Mouse (Mus musculus): Measurements from ENCODE around the gene Lrrc26. TPM values are rescaled to one million over a fixed set of nuclear protein-coding genes. Genes with fewer than 3 reads are reported as not detected.

Lrrc26 gene
- polyA plus RNA-seq, 1 experiment from 2014 or later: 0.46 TPM

- TF ChIP-seq CTCF (IDR thresholded peaks at IDR 0.05; ENCODE audit: low read depth): peak; percentile 84
- H3K27me3 ChIP-seq (ENCODE audit: insufficient read depth, low read length): no peaks in the 10 kb centered on the region
- ATAC-seq (ENCODE audit: insufficient read depth) (no peak), DNase-seq (peak; percentile 90)
- no peaks in the 10 kb centered on the region for H3K4me1 ChIP-seq (ENCODE audit: insufficient read depth)
- no peak overlapping the region for H3K27ac ChIP-seq (ENCODE audit: low read depth)
- H3K4me2 ChIP-seq: no peak overlapping the region
- no peaks in the 10 kb centered on the region for H3K9me3 ChIP-seq (ENCODE audit: low read depth, low read length)
- H3K36me3 ChIP-seq (ENCODE audit: insufficient read depth): peaks cover 92% of the 10 kb centered on the region
- H3K9ac ChIP-seq: no peak overlapping the region
- 59% methylated on average over 13 of the region's 13 CpGs for WGBS
- H3K4me3 ChIP-seq (ENCODE audit: low read depth, low read length): no peak overlapping the region
Observed at GRCm38 (mm10) chr2:25278928-25279882, 10.5 kb upstream of the Lrrc26 start.

GRCm38 (mm10) chr2:25285551-25285950 lies 4.2 kb upstream of the Lrrc26 start:
- H3K27ac ChIP-seq (ENCODE audit: low read depth): no peak overlapping the region; the same call in 1 of the 2 replicates
- 86% methylated on average over 2 of the region's 2 CpGs for WGBS
- no peaks in the 10 kb centered on the region for H3K9me3 ChIP-seq (ENCODE audit: low read depth, low read length)
- no peak overlapping the region for H3K4me3 ChIP-seq (ENCODE audit: low read depth, low read length)
- H3K9ac ChIP-seq: no peak overlapping the region
- no peak for TF ChIP-seq CTCF (IDR thresholded peaks at IDR 0.05; ENCODE audit: low read depth)
- no peak overlapping the region for H3K4me2 ChIP-seq
- peaks cover 27% of the 10 kb centered on the region for H3K27me3 ChIP-seq (ENCODE audit: insufficient read depth, low read length)
- peaks cover 52% of the 10 kb centered on the region for H3K36me3 ChIP-seq (ENCODE audit: insufficient read depth)
- 0 out of 2 replicates have a peak, but pooled peaks cover 2% of the 10 kb centered on the region for H3K4me1 ChIP-seq (ENCODE audit: insufficient read depth)
- ATAC-seq (ENCODE audit: insufficient read depth) (no peak), DNase-seq (no peak)

GRCm38 (mm10) chr2:25286314-25286713 lies 3.4 kb upstream of the Lrrc26 start:
- H3K4me2 ChIP-seq: no peak overlapping the region
- no peak overlapping the region for H3K9ac ChIP-seq
- TF ChIP-seq CTCF (IDR thresholded peaks at IDR 0.05; ENCODE audit: low read depth): no peak
- 53% methylated on average over 1 of the region's 1 CpGs for WGBS
- peaks cover 35% of the 10 kb centered on the region for H3K27me3 ChIP-seq (ENCODE audit: insufficient read depth, low read length)
- ATAC-seq (ENCODE audit: insufficient read depth) (no peak; the same call in 1 of the 2 replicates), DNase-seq (no peak)
- H3K4me1 ChIP-seq (ENCODE audit: insufficient read depth): 0 out of 2 replicates have a peak, but pooled peaks cover 2% of the 10 kb centered on the region
- H3K4me3 ChIP-seq (ENCODE audit: low read depth, low read length): no peak overlapping the region
- peak overlapping the region; percentile 26; the same call in 1 of the 2 replicates for H3K27ac ChIP-seq (ENCODE audit: low read depth)
- H3K36me3 ChIP-seq (ENCODE audit: insufficient read depth): peaks cover 47% of the 10 kb centered on the region
- no peaks in the 10 kb centered on the region for H3K9me3 ChIP-seq (ENCODE audit: low read depth, low read length)

- ATAC-seq (ENCODE audit: insufficient read depth) (peak; percentile 55; the same call in 1 of the 2 replicates), DNase-seq (peak; percentile 41)
- 0 out of 2 replicates have a peak, but pooled peaks cover 2% of the 10 kb centered on the region for H3K4me1 ChIP-seq (ENCODE audit: insufficient read depth)
- no peak for TF ChIP-seq CTCF (IDR thresholded peaks at IDR 0.05; ENCODE audit: low read depth)
- no peak overlapping the region for H3K4me2 ChIP-seq
- H3K27me3 ChIP-seq (ENCODE audit: insufficient read depth, low read length): peaks cover 42% of the 10 kb centered on the region
- H3K36me3 ChIP-seq (ENCODE audit: insufficient read depth): peaks cover 42% of the 10 kb centered on the region
- peak overlapping the region; percentile 26; the same call in 1 of the 2 replicates for H3K27ac ChIP-seq (ENCODE audit: low read depth)
- H3K4me3 ChIP-seq (ENCODE audit: low read depth, low read length): no peak overlapping the region
- WGBS: 48% methylated on average over 7 of the region's 7 CpGs
- H3K9me3 ChIP-seq (ENCODE audit: low read depth, low read length): no peaks in the 10 kb centered on the region
- H3K9ac ChIP-seq: no peak overlapping the region
Observed at GRCm38 (mm10) chr2:25286837-25287636, 2.7 kb upstream of the Lrrc26 start.

GRCm38 (mm10) chr2:25287927-25288649 lies 1.6 kb upstream of the Lrrc26 start, which contains the start of gene Tmem210:
TSS of gene Tmem210 (plus strand) at chr2:25288145.
- H3K27ac ChIP-seq (ENCODE audit: low read depth): peak within 1 kb of the TSS; percentile 26; the same call in 1 of the 2 replicates

GRCm38 (mm10) chr2:25288734-25289345 lies 875 bp upstream of the Lrrc26 start:
- Histone ChIP-seq H3K4me3 (ENCODE audit: low read depth, low read length) (no peak overlapping the region), H3K9ac (no peak overlapping the region), H3K9me3 (ENCODE audit: low read depth, low read length) (no peaks in the 10 kb centered on the region), H3K4me2 (no peak overlapping the region), H3K27ac (ENCODE audit: low read depth) (no peak overlapping the region), H3K4me1 (ENCODE audit: insufficient read depth) (0 out of 2 replicates have a peak, but pooled peaks cover 2% of the 10 kb centered on the region), H3K36me3 (ENCODE audit: insufficient read depth) (peaks cover 25% of the 10 kb centered on the region), H3K27me3 (ENCODE audit: insufficient read depth, low read length) (peaks cover 58% of the 10 kb centered on the region)
- DNase-seq (no peak), ATAC-seq (ENCODE audit: insufficient read depth) (no peak)
- WGBS: 76% methylated on average over 7 of the region's 7 CpGs
- TF ChIP-seq CTCF (IDR thresholded peaks at IDR 0.05; ENCODE audit: low read depth): no peak

More at GRCm38 (mm10) chr2:25287927-25288649, 1.6 kb upstream of the Lrrc26 start, which contains the start of gene Tmem210:
- no peak within 1 kb of the TSS for H3K4me3 ChIP-seq (ENCODE audit: low read depth, low read length)
- H3K27me3 ChIP-seq (ENCODE audit: insufficient read depth, low read length): peaks cover 53% of the 10 kb centered on the region
- 72% methylated on average over 6 of the region's 6 CpGs for WGBS
- TF ChIP-seq CTCF (IDR thresholded peaks at IDR 0.05; ENCODE audit: low read depth): no peak
- H3K9ac ChIP-seq: no peak within 1 kb of the TSS
- no peak for DNase-seq
- H3K36me3 ChIP-seq (ENCODE audit: insufficient read depth): peaks cover 32% of the 10 kb centered on the region
- 0 out of 2 replicates have a peak, but pooled peaks cover 2% of the 10 kb centered on the region for H3K4me1 ChIP-seq (ENCODE audit: insufficient read depth)
- no peak within 1 kb of the TSS for H3K4me2 ChIP-seq
- H3K9me3 ChIP-seq (ENCODE audit: low read depth, low read length): no peaks in the 10 kb centered on the region
- no peak for ATAC-seq (ENCODE audit: insufficient read depth)

All from lung, embryonic 14.5 days (tissue).